Mouse (Mus musculus) T-helper 2 cell (primary cell): Measurements from ENCODE around the gene Gpn1.

Source experiments
- in situ Hi-C: fragments of 300-600 bp; cut with MboI, MseI; formaldehyde crosslinking; loops from one replicate; pipeline ENCODE4 v1.15.1; 2025; ENCODE audit warnings: high pct_unique_total_duplicates

The Gpn1 gene

DNA sequence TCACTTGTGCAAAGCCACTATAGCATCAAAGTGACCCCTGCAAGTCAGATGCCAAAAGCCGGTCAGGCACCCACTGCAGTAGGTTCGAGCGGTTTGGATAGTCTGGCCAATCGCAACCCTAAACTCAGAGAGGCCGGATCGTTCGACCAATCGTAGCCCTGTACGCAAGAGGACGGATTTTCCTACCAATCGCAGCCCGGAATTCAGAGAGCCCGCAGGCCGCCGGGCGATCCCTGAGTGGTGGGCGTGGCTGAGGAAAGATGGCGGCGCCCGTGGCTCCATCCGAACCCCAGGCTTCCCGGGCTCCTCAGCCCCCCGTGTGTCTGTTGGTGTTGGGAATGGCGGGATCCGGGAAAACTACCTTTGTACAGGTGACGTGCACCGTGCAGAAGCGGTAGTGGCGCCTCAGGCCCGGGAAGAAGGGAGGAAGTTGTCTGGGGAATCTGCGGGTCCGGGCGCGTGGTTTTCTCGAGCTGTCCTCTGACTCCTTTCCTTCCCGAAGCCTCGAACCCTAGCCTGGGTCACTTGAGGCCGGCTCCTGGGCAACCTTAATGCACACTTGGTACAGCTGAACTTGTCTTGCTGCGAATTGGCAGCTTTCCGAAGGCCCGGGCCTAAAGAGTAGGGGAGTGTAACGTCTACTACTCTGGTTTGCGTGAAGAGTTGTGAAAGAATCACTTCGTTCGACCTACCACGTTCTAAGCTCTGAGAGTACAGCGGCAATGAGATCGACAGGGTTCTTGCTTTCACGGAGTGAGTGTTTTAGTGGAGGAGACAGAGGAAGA is at the start of gene Gpn1:
Gpn1 (plus strand) TSS at position 229 of the 785 bp plus-strand sequence.
- in situ Hi-C loops, result no loop called here

DNA sequence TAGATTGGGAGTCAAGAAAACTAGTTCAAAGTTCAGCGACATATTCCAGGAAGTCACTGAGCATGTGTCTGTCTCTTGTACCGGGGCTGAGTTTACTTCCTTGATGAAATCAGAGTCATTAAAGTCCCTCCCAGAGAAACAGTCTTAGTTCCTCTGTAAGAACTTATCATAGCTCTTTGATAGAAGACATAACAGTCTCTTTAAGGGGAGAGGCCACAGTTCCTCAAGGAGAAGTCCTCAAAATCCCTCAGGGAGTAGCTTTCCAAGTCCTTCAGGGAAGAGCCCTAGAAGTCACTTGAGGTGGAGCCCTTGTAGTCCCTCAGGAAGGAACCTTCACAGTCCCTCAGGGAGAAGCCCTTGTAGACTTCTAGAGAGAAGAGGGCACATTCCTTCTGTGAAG is 43.2 kb upstream of the Gpn1 start:
- in situ Hi-C loops, result no loop called here

DNA sequence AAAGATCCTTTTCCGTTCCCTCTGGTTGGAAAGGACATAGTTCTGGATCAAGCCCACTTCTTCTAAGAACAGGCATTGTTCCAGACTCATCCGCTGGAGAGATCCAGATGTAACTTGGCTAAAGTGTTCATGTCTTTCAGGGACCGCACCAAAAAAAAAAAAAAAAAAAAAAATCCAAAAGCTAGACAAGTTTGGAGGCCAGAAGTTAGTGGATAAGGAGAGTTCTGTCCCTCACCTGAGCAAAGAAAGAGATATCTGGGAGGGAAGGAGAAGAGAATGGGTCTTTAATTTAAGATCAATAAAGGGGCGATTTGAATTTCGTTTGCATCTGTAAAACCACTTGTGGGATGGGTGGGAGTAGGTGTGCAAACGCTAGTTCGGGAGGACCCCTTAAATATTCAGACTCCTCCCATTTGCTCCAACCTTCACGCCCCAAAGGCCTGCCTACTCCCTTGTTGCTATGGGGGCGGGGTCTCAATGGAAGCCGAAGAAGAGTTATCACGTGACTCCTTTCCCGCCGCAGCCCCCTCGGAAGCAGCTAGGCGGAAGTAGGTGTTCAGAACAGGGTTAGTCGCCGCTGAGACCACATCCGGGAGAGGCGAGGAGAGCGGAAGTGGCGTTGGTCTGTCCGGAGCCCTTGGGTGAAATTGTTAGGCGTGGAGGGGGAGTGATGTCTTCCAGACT is 42.5 kb upstream of the Gpn1 start, which contains the start of gene Zfp512:
Zfp512 (plus strand) TSS at position 554 of the 684 bp plus-strand sequence.
- in situ Hi-C loops, result no loop called here

DNA sequence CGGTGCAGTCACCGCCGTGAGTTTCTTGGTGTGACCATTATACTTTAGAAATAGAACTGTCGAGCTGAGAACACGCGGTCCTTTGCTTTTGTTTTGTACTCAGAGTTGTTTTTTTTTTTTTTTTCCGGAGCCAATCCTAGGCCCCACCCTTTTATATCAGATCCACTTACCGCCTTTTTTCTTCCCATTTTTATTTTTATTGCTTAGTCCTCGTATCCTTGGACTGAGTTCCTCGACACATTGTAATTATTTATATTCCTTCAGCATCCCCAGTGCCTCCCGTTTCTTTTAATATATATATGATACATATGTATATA is 42.0 kb upstream of the Gpn1 start:
- in situ Hi-C loops, result no loop called here

DNA sequence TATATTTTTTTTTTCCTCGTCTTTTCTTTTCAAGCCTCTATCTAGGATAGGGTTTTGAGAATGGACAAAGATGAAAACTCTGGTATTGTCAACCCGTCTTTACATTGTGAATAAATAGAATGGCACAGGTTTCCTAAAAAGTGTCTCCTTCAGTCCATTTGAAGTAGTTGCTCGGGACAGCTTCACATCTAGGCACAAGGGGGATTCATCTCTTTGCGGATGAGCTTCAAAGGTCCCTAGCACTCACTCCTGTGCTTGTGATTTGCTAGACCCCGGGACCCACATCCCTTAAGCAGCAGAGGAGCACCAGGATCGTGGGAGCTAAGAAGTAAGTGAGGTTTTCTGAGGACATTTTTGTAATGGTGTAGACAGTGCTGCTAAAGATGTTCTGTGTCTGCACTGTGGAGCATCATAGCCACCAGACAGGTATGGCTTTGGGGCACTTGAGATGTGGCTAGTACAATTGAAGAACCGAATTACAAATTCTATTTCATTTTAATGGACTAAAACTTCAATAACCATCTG is 41.6 kb upstream of the Gpn1 start:
- in situ Hi-C loops, result no loop called here

DNA sequence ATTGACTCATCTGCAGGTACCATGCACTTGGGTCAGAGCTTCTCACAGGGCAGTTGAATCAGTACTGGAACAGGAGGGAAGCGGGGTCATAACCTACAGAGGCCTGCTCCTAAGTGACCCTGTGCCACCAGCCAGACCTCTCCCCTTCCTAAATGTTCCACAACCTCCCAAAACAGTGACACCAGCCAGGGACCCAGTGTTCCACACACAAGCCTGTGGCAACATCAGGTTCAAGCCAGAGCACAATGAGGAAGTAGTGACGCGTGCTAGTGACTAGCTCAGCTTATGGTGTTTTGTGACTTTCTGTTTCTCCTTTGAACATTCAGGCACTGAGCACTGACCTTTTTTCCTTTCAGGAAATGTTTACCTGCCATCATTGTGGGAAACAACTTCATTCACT is 26.7 kb upstream of the Gpn1 start:
- in situ Hi-C loops, result no loop called here

DNA sequence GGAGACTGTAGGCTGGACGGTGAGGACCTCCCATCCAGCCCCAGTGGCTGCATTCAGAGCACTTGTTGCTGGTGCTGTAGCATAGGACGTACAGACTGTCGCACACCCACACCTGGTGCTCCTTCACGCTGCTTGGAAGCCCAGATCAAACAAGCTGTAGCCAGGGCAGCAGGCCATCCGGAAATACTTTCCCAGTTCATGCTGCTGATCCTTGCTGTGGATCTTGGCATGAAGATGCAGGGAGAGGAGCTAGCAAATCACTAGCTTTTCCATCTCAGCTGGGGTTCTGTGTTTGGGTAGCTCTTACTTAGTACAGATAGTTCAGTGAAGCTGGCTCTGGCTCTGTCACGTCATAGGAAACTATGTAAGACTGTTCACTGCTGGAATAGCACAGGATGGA is 24.8 kb upstream of the Gpn1 start:
- in situ Hi-C loops, result no loop called here

DNA sequence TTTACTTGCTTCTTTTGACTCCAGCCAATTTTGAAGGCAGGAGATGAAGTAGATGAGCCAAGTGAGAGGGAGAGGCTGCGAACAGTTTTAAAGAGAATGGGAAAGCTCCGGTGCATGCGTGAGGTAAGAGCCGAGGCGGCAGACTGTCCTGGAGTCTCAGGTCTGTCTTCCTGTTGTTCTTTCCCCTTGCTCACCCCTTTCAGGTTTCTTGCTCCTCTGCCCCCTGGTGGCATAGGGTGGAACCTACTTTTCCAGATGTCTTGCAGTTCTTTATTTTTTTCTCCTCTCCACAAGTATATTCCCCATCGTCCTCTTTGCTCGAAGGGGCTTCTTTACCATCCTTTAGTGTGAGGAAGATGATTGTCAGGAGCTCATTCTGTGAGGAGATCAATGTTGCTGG is 24.2 kb upstream of the Gpn1 start:
- in situ Hi-C loops, result no loop called here

DNA sequence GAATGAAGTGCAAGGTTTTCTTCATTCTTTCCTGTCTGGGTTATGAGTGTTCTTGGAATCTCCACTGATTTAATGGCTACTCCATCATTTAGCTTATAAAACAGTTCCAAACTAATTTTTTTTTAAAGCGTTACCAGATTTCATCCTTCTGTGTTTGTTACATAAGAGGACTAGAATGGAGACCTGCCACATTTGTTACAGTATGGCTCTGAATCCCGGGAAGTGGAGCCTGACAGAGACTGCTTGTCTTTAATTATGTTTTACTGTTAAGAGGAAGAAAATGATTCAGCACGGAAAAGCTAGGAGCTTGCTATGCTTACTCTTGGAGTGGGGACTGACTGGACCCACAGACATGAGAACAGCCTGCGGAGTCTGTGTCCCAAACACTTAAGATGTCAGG is 14.0 kb upstream of the Gpn1 start:
- in situ Hi-C loops, result no loop called here

DNA sequence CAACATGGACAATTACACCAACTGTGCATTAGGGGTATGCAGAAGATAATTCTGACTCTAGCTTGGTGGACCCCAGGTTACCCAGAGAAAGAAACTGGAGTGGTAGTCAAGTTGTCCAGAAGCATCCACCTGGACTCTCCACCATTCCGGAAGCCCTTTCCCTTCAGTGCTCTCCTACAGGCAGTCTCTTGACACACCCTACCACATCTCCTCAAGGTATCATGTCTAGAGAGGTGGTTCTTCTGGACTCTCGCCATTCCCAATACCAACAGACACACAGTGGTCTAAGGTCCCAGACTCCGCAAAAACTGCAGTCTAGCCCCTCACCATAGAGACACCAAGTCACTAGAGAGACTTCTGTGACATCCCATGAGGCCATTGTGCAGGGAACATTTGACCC is 9.1 kb upstream of the Gpn1 start, which contains the start of gene 4930548H24Rik:
4930548H24Rik (plus strand) TSS at position 301 of the 400 bp plus-strand sequence.
- in situ Hi-C loops, result no loop called here

DNA sequence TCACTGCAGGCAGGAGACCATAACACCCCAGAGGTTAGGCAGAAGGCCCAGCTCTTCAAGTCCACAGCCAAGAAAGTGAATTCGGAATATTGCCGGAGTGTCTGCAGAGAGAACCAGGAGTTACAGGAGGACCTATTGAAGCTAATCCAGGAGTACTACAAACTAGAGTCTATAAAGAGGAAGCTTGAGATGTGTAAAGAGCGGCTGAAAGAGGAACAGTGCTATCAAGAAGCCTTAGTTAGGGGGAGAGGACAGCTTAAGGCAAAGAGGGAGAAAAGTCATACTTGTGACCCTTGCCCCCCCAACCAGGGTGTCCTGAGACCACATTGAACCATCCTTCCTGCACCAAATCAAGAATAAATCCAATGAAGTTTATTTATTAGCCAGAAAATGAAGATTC is 6.7 kb upstream of the Gpn1 start:
- in situ Hi-C loops, result no loop called here

DNA sequence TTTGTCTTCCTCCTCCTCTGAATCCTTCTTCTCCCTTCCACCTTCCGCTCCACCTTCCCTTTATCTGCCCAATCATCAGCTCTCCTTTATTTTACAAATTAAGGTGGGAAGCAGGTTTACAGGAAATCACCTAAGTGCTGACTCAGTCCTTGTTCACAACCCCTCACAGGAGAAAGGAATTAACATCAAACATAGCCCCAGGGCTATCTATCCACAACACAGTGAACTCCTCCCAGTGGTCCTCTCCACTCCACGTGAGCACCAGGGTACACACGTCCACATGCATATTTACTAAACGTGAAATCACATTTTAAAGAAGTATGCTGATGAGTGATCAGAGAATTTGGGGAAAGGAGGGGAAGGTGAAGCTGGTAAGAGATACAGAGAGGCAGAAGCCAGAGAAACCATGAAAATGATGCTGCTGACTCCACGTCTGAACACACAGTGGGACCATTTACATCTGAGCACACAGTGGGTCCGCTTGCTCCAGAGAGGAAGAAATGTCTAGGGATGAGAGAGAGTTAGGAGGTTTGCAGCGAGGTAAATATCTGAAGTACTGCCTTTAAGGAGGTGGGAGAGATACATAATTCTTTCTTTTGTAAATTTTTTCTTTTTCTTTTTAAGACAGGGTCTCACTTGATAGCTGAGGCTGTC is 5.3 kb upstream of the Gpn1 start:
- in situ Hi-C loops, result no loop called here

DNA sequence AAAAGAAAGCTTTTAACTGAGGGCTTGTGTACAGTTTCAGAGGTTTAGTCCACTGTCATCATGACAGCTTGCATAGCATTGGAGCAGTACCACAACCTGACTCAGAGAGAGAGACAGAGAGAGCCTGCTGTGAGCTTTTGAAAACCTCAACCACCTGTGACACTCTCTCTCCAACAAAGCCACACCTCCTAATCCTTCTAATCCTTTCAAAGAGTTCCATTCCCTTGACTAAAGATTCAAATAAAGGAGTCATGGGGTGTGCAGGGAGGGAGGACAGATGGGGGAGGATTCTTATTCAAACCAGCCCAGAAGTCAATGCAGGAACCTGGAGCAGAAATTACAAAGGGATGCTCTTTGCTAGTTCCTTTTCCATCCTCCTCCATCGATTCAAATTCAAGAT is 2.5 kb upstream of the Gpn1 start:
- in situ Hi-C loops, result no loop called here

DNA sequence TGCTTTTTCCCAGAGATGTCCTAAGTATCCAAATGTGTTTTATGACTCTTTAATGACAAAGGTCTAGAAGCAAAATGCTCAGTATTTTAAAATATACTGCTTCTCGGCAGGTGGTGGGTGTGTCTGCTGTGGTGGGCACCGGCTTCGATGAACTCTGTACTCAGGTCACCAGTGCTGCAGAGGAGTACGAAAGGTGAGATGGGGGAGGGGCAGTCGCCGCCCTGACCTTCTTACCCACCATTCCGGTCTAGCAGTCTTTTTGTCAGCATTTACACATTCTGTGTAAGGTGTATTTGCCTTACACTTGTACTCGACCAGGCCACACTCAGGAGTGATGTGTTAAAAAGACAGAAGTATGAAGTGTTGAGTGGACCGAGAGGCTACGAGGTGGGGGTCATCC is 10.3 kb downstream of the Gpn1 start:
- in situ Hi-C loops, result no loop called here

DNA sequence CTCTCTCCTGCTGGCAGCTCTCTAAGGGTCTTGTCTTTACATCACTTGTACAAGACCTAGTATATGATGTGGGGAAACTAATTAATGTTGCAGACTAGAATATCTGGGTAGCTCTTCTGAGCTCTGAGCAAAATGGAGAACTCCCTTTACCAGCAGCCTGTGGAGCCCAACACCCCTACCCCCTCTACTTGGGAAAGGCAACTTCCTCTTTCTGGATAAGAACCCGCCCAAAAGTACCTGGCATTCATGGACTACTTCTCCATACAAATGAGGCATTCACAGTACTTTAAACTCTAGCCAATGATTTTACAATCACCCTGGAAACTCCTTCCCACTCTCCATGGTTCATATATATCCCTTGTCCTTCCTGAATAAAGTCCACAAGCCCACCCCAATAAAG is 17.9 kb downstream of the Gpn1 start:
- in situ Hi-C loops, result no loop called here

DNA sequence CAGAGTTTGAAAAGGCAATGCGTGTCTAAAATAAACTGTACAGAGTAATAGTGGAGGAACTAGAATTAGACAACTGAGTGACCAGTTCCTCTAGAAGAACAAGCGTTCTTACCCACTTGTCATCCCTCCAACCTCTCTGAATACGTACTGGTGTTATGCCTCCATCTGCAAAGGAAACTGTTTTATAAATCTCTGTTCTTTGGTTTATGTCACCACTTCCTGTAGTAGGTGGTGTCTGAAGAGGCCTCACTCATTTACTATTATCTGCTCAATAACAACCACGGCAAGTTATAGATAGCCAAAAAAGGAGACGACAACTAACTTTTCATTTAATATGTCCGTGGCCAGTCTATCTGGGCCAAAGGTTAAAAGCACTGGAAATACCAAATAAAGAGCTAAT is 26.0 kb downstream of the Gpn1 start:
- in situ Hi-C loops, result loop anchor here (10.0 kb wide), 1 partner anchor 336 kb away; the partner anchor contains the start of gene Gtf3c2

DNA sequence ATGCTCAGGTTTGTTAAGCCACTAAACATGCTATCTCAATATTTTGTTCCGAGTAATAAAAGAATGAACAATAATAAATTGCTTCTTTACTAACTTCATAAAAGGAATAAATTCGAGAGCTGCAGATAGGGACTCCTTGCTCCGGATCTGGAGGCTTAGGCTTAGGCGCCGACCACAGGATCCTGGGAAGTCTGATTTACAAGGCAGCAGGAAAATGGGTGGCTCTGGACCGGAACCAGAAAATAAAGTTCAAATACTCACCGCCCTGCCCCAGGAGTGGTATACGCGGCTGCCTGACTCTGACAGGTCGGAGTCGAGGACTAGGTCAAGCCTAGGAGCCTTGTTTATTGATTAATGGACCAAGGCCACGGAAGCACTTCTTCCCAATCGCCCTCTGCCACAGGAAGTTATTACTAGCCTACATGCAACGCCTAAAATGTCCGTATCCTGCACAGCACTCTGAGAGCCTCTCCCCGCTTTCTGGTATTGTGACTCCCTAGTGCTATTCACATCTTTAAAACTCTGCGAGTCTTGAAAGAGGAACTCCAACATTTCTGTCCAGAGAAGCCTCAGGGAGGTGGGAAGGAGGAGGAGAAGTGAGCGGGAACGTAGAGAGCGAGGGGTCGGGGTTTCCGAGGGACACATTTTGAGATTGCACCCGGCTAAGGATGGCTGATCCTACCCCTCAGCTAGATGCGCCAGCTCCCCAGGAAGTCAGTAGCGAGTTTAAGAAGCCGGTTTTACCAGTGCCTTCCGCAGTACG is 32.0 kb downstream of the Gpn1 start, which contains the start of gene Slc4a1ap:
Slc4a1ap (plus strand) TSS at position 642 of the 763 bp plus-strand sequence.
- in situ Hi-C loops, result loop anchor here (10.0 kb wide), 1 partner anchor 342 kb away; the partner anchor contains the start of gene Gtf3c2

DNA sequence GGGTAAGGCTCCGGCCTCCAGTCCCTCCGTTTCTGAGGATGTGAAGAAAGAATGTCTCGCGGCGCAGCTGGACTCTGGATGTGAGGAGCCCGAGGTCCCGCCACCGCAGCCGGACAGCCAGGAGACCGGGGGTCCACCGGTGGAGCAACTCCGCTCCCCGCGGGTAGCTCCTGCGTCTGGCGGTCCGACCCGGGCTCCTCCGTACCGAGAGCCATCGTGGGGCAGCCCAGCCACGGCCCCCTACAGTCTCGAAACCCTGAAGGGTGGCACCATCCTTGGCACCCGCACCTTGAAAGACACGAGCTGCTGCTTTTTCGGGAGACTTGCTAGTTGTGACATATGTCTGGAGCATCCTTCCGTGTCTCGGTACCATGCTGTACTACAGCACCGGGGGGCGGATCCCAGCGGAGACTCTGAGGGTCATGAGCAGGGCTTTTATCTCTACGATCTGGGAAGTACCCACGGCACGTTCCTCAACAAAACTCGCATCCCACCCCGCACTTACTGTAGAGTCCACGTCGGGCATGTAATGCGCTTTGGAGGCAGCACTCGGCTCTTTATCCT is 32.7 kb downstream of the Gpn1 start:
- in situ Hi-C loops, result loop anchor here (10.0 kb wide), 1 partner anchor 342 kb away; the partner anchor contains the start of gene Gtf3c2

DNA sequence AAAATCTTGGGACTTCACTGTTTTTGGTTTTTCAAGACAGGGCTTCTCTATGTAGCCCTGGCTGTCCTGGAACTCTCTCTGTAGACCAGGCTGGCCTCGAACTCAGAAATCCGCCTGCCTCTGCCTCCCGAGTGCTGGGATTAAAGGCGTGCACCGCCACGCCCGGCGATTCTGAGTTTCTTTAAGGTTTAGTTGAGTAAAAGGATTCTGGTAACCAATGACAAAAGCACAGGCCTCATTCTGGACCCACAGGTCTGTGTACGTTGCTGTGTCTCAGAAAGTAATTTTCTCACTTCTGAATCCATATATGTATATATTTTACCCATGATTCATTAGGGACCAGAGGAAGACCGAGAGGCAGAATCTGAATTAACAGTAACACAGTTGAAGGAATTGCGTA is 33.2 kb downstream of the Gpn1 start, which contains the start of gene Supt7l:
Supt7l (minus strand) TSS at position 101 of the 400 bp plus-strand sequence.
- in situ Hi-C loops, result loop anchor here (10.0 kb wide), 1 partner anchor 343 kb away; the partner anchor contains the start of gene Gtf3c2

DNA sequence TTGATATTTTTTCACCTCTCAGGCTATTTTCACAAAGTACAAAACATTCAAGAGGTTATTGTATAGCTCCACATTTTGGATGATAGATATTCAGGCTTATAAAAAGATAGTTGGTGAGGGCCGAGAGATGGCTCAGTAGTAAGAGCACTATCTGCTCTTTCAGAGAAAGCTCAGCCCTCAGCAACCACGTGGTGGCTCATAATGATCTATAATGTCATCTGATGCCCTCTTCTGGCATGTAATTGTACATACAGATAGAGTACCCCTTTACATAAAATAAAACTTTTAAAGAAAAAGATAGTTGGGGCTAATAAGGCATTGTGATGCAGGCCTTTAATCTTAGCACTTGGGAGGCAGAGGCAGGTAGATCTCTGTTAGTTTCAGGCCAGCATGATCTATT is 34.0 kb downstream of the Gpn1 start:
- in situ Hi-C loops, result loop anchor here (10.0 kb wide), 1 partner anchor 344 kb away; the partner anchor contains the start of gene Gtf3c2

DNA sequence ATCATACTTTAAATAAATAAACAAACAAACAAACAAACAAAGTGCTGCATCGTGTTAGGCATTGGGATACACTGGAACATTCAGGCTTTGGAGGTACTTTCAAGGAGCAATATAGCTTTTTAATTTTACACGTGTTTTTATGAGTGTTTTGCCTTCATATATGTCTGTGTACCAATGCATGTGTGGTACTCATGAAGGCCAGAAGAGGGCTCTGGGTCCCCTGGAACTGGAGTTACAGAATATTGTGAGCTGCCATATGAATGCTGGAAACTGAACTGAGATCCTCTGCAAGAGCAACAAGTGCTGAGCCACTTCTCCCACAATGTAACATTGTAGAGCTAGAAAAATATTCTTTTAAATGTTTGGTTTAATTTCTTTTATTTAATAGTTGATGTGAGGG is 40.7 kb downstream of the Gpn1 start:
- in situ Hi-C loops, result no loop called here
